Mouse (Mus musculus) midbrain, embryonic 13.5 days (tissue): ENCODE data around the gene Rnasel. TPM values are rescaled to one million over a fixed set of nuclear protein-coding genes. Genes with fewer than 3 reads are reported as not detected.

Experiments used
- ATAC-seq: fragments of 200-750 bp; cut with Nextera tagmentation; 2 replicates; pipeline ENCODE4 v1.8.0; 2017; ENCODE audit warnings: mild to moderate bottlenecking, moderate TSS enrichment, moderate library complexity
- H3K27ac ChIP-seq: fragments of 300-500 bp; sonication (generic); 2 replicates; pipeline ENCODE4 v1.5.1; 2015; ENCODE audit warnings: inconsistent platforms, mild to moderate bottlenecking, moderate library complexity
- H3K27me3 ChIP-seq: fragments of 300-500 bp; sonication (generic); 2 replicates; pipeline ENCODE4 v1.6.1; 2015; ENCODE audit warnings: mild to moderate bottlenecking, inconsistent platforms
- H3K36me3 ChIP-seq: fragments of 300-500 bp; sonication (generic); 2 replicates; pipeline ENCODE4 v1.6.1; 2015; ENCODE audit warnings: mild to moderate bottlenecking, inconsistent platforms
- H3K4me1 ChIP-seq: fragments of 300-500 bp; sonication (generic); replicated peaks from 2 replicates; pipeline ENCODE4 v1.6.1; 2015; ENCODE audit warnings: inconsistent platforms
- H3K4me2 ChIP-seq: fragments of 300-500 bp; sonication (generic); replicated peaks from 2 replicates; pipeline ENCODE4 v1.6.1; 2015; ENCODE audit warnings: moderate library complexity, mild to moderate bottlenecking, inconsistent platforms
- H3K4me3 ChIP-seq: fragments of 300-500 bp; sonication (generic); replicated peaks from 2 replicates; pipeline ENCODE4 v1.5.1; 2015; ENCODE audit warnings: mild to moderate bottlenecking, inconsistent platforms
- H3K9ac ChIP-seq: fragments of 300-500 bp; sonication (generic); replicated peaks from 2 replicates; pipeline ENCODE4 v1.6.1; 2015; ENCODE audit warnings: mild to moderate bottlenecking, inconsistent platforms
- H3K9me3 ChIP-seq: fragments of 300-500 bp; sonication (generic); 2 replicates; pipeline ENCODE4 v1.6.1; 2016; ENCODE audit warnings: mild to moderate bottlenecking, inconsistent platforms
- WGBS: fragments of 180-500 bp; shearing (Covaris S2); methylation state at CpG from one replicate; pipeline ENCODE4 v1.1.7; 2015; 5-methylcytosine and 5-hydroxymethylcytosine counted together
- polyA plus RNA-seq: library from polyadenylated mRNA; unstranded; fragments of >200 nt; fragmentation: Nextera tagmentation; extraction: Ambion mirVana; gene quantifications from 2 replicates; pipeline ENCODE4 v1.2.1, GENCODE M21; 2015

Gene Rnasel
- polyA plus RNA-seq, result 57.3 and 62.8 TPM in 2 replicates

DNA sequence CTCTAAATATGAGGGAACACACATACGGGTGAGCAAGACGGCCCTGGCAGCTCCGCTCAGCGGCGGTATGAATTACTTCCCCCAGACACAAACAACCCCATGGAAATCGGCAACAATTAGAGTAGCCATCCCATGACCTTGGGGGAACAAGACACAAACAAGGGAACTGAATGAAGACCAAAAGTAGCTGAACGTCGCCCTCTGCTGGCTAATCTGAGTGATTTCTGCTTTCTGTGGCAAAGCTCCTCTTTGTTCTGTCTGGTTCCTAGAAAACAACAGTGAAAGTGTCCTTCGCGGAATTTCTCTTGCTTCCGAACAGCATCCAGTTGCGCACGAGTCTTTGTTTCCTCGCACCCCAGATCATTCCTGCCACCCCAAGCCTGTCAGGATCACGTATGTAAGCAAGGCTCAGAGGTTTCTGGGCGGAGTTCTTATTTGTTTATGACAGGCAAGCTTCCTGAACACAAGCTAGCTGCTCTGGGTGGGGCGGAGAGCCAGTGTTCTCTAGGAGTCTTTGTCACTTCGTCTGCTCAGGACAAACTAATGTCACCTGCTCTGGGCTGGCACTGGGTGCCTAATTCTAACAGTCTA, at the start of gene Rnasel:
Gene Rnasel (plus strand): TSS at position 216 of the 591 bp plus-strand sequence.
- WGBS, result 3% methylated on average over 18 of the region's 18 CpGs
- peaks cover 12% of the 10 kb centered on the region for H3K36me3 ChIP-seq
- peak within 1 kb of the TSS; percentile 81 for H3K9ac ChIP-seq
- ATAC-seq, result peak; percentile 73
- H3K9me3 ChIP-seq, result no peaks in the 10 kb centered on the region
- peak within 1 kb of the TSS; percentile 87 for H3K27ac ChIP-seq
- H3K4me1 ChIP-seq, result peaks cover 60% of the 10 kb centered on the region
- no peaks in the 10 kb centered on the region for H3K27me3 ChIP-seq
- H3K4me2 ChIP-seq, result peak within 1 kb of the TSS; percentile 59
- H3K4me3 ChIP-seq, result peak within 1 kb of the TSS; percentile 49

DNA sequence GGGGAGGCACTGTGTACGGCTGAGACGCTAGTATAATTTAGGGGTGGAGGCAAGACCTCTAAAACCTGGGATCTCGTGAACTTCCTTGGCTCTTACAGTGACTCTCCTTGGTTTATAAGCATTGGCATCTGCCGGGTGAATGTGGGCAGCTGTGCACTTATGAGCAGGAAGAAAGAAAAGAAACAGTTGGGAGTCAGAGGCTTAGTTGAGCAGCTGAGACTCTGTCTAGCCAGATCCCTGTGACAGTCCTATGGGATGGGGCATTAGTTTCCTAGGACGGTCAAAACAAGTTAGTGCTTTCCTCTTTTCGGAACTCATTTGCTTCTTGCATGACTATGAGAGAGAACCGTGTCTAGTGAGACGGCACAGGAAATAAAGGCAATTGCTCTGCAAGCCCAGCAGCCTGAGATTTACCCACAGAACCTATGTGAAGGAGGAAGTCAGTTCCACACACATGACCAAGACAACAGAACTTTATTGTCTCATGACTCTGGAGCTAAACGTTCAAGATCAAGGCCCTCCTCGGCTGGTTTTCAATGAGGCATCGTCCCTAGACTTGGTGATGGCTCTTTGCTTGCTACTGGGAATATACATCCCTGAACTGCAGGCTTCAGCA, 48.7 kb upstream of the Rnasel start:
- H3K4me2 ChIP-seq, result no peak overlapping the region
- H3K9ac ChIP-seq, result no peak overlapping the region
- H3K27me3 ChIP-seq, result no peaks in the 10 kb centered on the region
- H3K9me3 ChIP-seq, result no peaks in the 10 kb centered on the region
- H3K4me1 ChIP-seq, result peaks cover 42% of the 10 kb centered on the region
- H3K27ac ChIP-seq, result no peak overlapping the region
- WGBS, result 85% methylated on average over 11 of the region's 11 CpGs
- H3K4me3 ChIP-seq, result no peak overlapping the region
- no peaks in the 10 kb centered on the region for H3K36me3 ChIP-seq
- ATAC-seq, result no peak

DNA sequence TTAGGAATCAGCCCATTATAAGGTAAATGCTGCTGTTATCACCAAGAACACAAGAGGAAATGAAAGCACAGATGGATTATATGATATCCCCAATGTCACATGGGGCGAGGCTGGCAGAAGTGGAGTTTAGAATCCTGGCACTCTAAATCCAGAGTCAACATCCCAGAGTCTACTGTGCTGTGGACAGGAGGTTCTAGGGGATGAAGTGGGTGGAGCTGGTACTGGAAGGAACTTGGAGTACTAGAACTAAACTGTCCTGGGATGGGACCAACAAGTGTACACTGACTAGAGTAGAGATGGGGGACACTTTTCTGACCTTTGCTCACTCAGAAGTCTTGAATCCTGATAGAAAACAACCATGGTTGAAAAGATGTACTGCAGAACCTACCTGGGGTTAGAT, 47.8 kb upstream of the Rnasel start:
- Histone ChIP-seq H3K4me3 (no peak overlapping the region), H3K27ac (no peak overlapping the region), H3K9ac (no peak overlapping the region), H3K27me3 (no peaks in the 10 kb centered on the region), H3K9me3 (no peaks in the 10 kb centered on the region), H3K36me3 (no peaks in the 10 kb centered on the region), H3K4me2 (no peak overlapping the region), H3K4me1 (peaks cover 42% of the 10 kb centered on the region)
- WGBS, result 95% methylated on average over 1 of the region's 1 CpGs
- no peak for ATAC-seq

DNA sequence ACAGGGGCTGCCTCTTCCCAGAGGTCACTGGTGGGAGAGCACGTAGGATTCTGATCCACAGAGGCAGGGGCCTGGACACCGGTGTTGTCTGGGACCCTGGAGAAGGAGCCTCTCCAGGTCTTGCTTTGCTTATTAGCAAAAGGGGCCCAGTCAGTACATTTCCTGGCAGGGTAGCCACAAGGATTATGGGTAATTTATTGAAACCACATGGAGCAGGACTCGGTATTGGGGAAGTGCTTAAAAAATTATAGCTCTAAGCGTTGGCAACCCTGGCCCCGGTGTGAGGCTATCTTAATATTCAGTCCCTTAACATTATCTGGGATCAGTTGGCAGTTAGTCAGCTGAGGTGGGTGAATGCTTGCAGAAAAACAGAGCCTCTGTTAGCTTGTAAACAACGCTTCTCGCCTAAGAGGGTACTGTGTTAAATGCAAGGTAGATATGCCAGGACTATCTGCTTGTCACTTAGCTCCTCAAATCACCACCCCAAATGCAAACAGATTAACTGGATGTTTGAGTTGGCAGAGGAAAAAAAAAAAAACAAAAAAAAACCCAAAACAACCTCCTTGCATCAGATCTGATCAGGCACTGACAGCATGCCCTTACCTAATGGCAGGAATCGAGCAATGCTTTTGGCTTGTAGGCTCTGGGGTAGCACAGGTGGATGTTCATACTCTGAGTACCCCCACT, 46.9 kb upstream of the Rnasel start:
- Histone ChIP-seq H3K36me3 (no peaks in the 10 kb centered on the region), H3K4me3 (no peak overlapping the region), H3K4me1 (peaks cover 42% of the 10 kb centered on the region), H3K27me3 (no peaks in the 10 kb centered on the region), H3K27ac (peak overlapping the region; percentile 82), H3K9me3 (no peaks in the 10 kb centered on the region), H3K4me2 (no peak overlapping the region), H3K9ac (no peak overlapping the region)
- 0 out of 2 replicates have a peak, but pooled peaks have one; percentile 0 for ATAC-seq
- 83% methylated on average over 8 of the region's 8 CpGs for WGBS

GRCm38 (mm10) chr1:153702853-153703410, 46.3 kb upstream of the Rnasel start:
- Histone ChIP-seq H3K4me1 (peaks cover 42% of the 10 kb centered on the region), H3K9ac (peak overlapping the region; percentile 25; the same call in 1 of the 2 replicates), H3K27ac (peak overlapping the region; percentile 82), H3K9me3 (no peaks in the 10 kb centered on the region), H3K4me2 (0 out of 2 replicates have a peak overlapping the region, but pooled peaks have one; percentile 9), H3K4me3 (no peak overlapping the region), H3K36me3 (no peaks in the 10 kb centered on the region), H3K27me3 (no peaks in the 10 kb centered on the region)
- 26% methylated on average over 8 of the region's 8 CpGs for WGBS
- ATAC-seq, result peak; percentile 40

DNA sequence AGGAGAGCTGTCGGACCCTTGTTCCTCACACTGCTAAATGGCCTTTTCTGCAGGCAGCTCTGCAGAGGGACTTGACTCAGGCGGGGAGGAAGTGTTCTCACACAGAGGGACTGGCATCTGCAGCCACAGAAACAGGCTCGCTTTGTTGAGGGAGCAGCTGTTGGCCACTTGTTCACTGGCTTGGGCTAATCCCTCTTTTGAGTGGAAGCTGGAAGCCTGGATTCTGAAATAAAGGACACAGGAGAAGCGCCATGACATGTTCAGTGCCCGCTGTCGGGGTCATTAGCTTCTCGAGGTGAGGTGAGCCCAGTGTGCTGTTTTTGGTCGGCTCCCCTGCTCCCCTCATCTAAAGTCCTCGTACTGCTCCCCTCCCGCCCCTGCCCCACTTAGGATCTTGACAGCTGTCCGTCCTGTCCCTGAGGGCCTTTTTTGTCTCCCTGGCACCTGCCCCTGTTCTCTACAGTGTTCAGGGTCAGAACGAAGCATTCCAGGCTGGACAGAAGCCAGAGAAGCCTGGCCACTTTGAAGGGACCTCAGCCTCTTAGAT, 45.7 kb upstream of the Rnasel start:
- H3K9me3 ChIP-seq, result no peaks in the 10 kb centered on the region
- H3K36me3 ChIP-seq, result no peaks in the 10 kb centered on the region
- peak overlapping the region; percentile 34 for H3K4me2 ChIP-seq
- 0 out of 2 replicates have a peak overlapping the region, but pooled peaks have one; percentile 25 for H3K9ac ChIP-seq
- no peak overlapping the region for H3K4me3 ChIP-seq
- peak overlapping the region; percentile 82 for H3K27ac ChIP-seq
- H3K27me3 ChIP-seq, result no peaks in the 10 kb centered on the region
- peaks cover 39% of the 10 kb centered on the region for H3K4me1 ChIP-seq
- ATAC-seq, result peak; percentile 86
- WGBS, result under 1% methylated on average over 11 of the region's 12 CpGs

DNA sequence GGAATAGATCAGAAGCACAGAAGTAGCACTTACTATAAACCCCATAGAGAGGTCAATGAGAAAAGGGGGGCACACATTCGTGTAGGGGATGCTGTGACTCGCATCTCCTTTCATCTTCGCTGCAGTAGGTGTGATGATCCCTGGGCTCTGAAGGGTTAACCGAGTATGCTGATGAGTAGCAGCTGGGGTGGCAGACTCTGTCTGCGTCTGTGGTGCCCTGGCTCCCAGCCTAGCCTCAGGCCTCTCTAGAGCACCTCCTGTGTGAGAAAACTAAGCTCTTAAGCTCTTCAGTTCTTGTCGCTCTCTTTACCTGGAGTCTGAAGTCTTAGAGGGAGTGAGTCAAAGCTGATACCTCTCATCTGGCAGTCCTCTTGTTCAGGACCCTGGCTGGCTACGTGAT, 45.1 kb upstream of the Rnasel start:
- H3K9me3 ChIP-seq, result no peaks in the 10 kb centered on the region
- no peak overlapping the region for H3K9ac ChIP-seq
- H3K4me3 ChIP-seq, result no peak overlapping the region
- peak overlapping the region; percentile 82 for H3K27ac ChIP-seq
- 9% methylated on average over 7 of the region's 7 CpGs for WGBS
- H3K36me3 ChIP-seq, result no peaks in the 10 kb centered on the region
- peak; percentile 44 for ATAC-seq
- H3K4me1 ChIP-seq, result peaks cover 35% of the 10 kb centered on the region
- peak overlapping the region; percentile 34 for H3K4me2 ChIP-seq
- H3K27me3 ChIP-seq, result no peaks in the 10 kb centered on the region

- 11% methylated on average over 3 of the region's 3 CpGs for WGBS
Observed at GRCm38 (mm10) chr1:153704996-153705395, 44.2 kb upstream of the Rnasel start.

GRCm38 (mm10) chr1:153708626-153709025, 40.6 kb upstream of the Rnasel start:
- Histone ChIP-seq H3K36me3 (no peaks in the 10 kb centered on the region), H3K9ac (no peak overlapping the region), H3K4me2 (no peak overlapping the region), H3K4me3 (no peak overlapping the region), H3K27ac (no peak overlapping the region), H3K27me3 (no peaks in the 10 kb centered on the region), H3K4me1 (peaks cover 24% of the 10 kb centered on the region), H3K9me3 (no peaks in the 10 kb centered on the region)
- WGBS, result 88% methylated on average over 5 of the region's 5 CpGs
- no peak for ATAC-seq

More at GRCm38 (mm10) chr1:153704996-153705395, 44.2 kb upstream of the Rnasel start:
- 0 out of 2 replicates have a peak, but pooled peaks have one; percentile 19 for ATAC-seq
- peaks cover 42% of the 10 kb centered on the region for H3K4me1 ChIP-seq
- no peaks in the 10 kb centered on the region for H3K27me3 ChIP-seq
- no peak overlapping the region for H3K9ac ChIP-seq
- 0 out of 2 replicates have a peak overlapping the region, but pooled peaks have one; percentile 21 for H3K27ac ChIP-seq
- H3K4me3 ChIP-seq, result no peak overlapping the region
- H3K36me3 ChIP-seq, result no peaks in the 10 kb centered on the region
- H3K9me3 ChIP-seq, result no peaks in the 10 kb centered on the region
- no peak overlapping the region for H3K4me2 ChIP-seq

DNA sequence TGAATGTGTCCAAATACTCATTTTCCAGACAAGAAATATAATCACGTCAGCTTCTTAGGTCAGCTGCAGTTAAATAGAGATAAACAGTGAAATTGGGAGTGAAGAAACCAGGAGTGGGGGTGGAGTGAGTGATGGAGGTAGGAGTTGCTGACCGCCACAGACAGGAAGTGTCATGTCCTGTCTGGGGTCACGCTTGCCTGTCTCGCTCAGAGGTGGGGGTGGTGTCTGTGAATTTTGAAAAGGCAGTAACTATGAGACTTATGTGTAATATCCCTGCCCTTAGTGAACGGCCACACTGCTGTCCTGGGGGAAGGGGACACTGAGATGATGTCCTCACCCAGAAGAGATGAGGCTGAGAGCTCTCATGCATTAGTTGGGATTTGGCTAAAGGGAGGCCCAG, 39.8 kb upstream of the Rnasel start:
- no peak for ATAC-seq
- 73% methylated on average over 5 of the region's 5 CpGs for WGBS
- no peak overlapping the region for H3K4me3 ChIP-seq
- H3K4me2 ChIP-seq, result no peak overlapping the region
- H3K27me3 ChIP-seq, result no peaks in the 10 kb centered on the region
- no peaks in the 10 kb centered on the region for H3K9me3 ChIP-seq
- H3K9ac ChIP-seq, result no peak overlapping the region
- no peak overlapping the region for H3K27ac ChIP-seq
- H3K4me1 ChIP-seq, result peaks cover 16% of the 10 kb centered on the region
- H3K36me3 ChIP-seq, result no peaks in the 10 kb centered on the region

GRCm38 (mm10) chr1:153711544-153712262, 37.5 kb upstream of the Rnasel start:
- H3K27ac ChIP-seq, result no peak overlapping the region
- H3K27me3 ChIP-seq, result no peaks in the 10 kb centered on the region
- no peak overlapping the region for H3K4me2 ChIP-seq
- no peaks in the 10 kb centered on the region for H3K36me3 ChIP-seq
- no peaks in the 10 kb centered on the region for H3K9me3 ChIP-seq
- no peak overlapping the region for H3K4me3 ChIP-seq
- 80% methylated on average over 3 of the region's 3 CpGs for WGBS
- no peak overlapping the region for H3K9ac ChIP-seq
- H3K4me1 ChIP-seq, result peaks cover 8% of the 10 kb centered on the region
- ATAC-seq, result no peak
